Mouse (Mus musculus) CH12.LX (cell line): Measurements from ENCODE around the gene Nomo1. TPM values are rescaled to one million over a fixed set of nuclear protein-coding genes. Genes with fewer than 3 reads are reported as not detected.
A peak's percentile ranks its signal among the peaks of the same experiment; 100 is the strongest.

ENCODE experiments used
- DNase-seq: peaks from one replicate; pipeline ENCODE4 v3.0.0-alpha.2; 2013; ENCODE audit errors: extremely low read depth
- H3K27ac ChIP-seq: 2 replicates; pipeline ENCODE4 v1.5.1; 2012; ENCODE audit warnings: low read depth, mild to moderate bottlenecking, control low read depth, moderate library complexity; ENCODE audit not compliant: insufficient read depth
- H3K27me3 ChIP-seq: replicated peaks from 2 replicates; pipeline ENCODE3; 2012; ENCODE audit warnings: inconsistent platforms
- H3K36me3 ChIP-seq, 2 experiments: replicated peaks in 1 of 2; 2 replicates each; pipeline versions ENCODE3 to v1.6.1; 2012; ENCODE audit warnings: inconsistent platforms in 1 of 2, low read length in 1 of 2, mild to moderate bottlenecking in 1 of 2, mixed read lengths in 1 of 2, moderate library complexity in 1 of 2; ENCODE audit not compliant: control insufficient read depth in 1 of 2, insufficient read depth in 1 of 2
- H3K4me1 ChIP-seq, 2 experiments: 2 replicates each; pipeline ENCODE4 v1.6.1; 2012; ENCODE audit warnings: inconsistent platforms in 1 of 2, moderate library complexity in 1 of 2; ENCODE audit not compliant: insufficient read depth in 2 of 2, control insufficient read depth in 1 of 2
- H3K4me2 ChIP-seq: 2 replicates; pipeline ENCODE4 v1.6.1; 2012; ENCODE audit warnings: low read depth, mild to moderate bottlenecking, control low read depth; ENCODE audit not compliant: poor library complexity, insufficient read depth, severe bottlenecking
- H3K4me3 ChIP-seq, 3 experiments: fragments of 150-350 bp in 1 of 3; sonication (generic) in 1 of 3; replicated peaks in 1 of 3; 2 replicates each; pipeline versions ENCODE3 to v1.5.1; 2011 to 2012; ENCODE audit warnings: low read depth in 2 of 3, low read length in 2 of 3, mild to moderate bottlenecking in 2 of 3, moderate library complexity in 2 of 3, control low read depth in 1 of 3, improper control_type of control experiment in 1 of 3, inconsistent platforms in 1 of 3, mixed read lengths in 1 of 3; ENCODE audit not compliant: poor library complexity in 1 of 3
- H3K79me2 ChIP-seq: replicated peaks from 2 replicates; pipeline ENCODE4 v1.6.1; 2012; ENCODE audit warnings: mild to moderate bottlenecking, moderate library complexity; ENCODE audit not compliant: control insufficient read depth, poor library complexity, insufficient read depth, severe bottlenecking; ENCODE audit errors: extremely low read depth
- H3K9ac ChIP-seq: 2 replicates; pipeline ENCODE4 v1.6.1; 2012; ENCODE audit warnings: low read depth, mild to moderate bottlenecking, control low read depth, moderate library complexity; ENCODE audit not compliant: insufficient read depth
- H3K9me3 ChIP-seq: replicated peaks from 2 replicates; pipeline ENCODE3; 2012; ENCODE audit warnings: low read length, inconsistent platforms, mixed read lengths
- BHLHE40 ChIP-seq: IDR thresholded peaks from 2 replicates; pipeline ENCODE4 v1.6.1; 2011; ENCODE audit warnings: mild to moderate bottlenecking, low read depth, low read length, improper control_type of control experiment
- CHD1 ChIP-seq: IDR thresholded peaks from 2 replicates; pipeline ENCODE4 v1.6.1; 2012; ENCODE audit warnings: low read depth, low read length, improper control_type of control experiment, inconsistent platforms
- CHD2 ChIP-seq: IDR thresholded peaks from 2 replicates; pipeline ENCODE4 v1.6.1; 2011; ENCODE audit warnings: low read length, improper control_type of control experiment
- CTCF ChIP-seq, 2 experiments: IDR thresholded peaks in 1 of 2; conservative IDR thresholded peaks in 1 of 2; 2 replicates each; pipeline ENCODE4 v1.5.1; 2011 to 2012; ENCODE audit warnings: low read depth in 2 of 2, low read length in 2 of 2, improper control_type of control experiment in 1 of 2, inconsistent platforms in 1 of 2, mild to moderate bottlenecking in 1 of 2, moderate library complexity in 1 of 2
- E2F4 ChIP-seq: IDR thresholded peaks from 2 replicates; pipeline ENCODE4 v1.6.1; 2011; ENCODE audit warnings: low read depth, low read length, improper control_type of control experiment; ENCODE audit not compliant: insufficient replicate concordance
- ELF1 ChIP-seq: IDR thresholded peaks from 2 replicates; pipeline ENCODE4 v1.6.1; 2014; ENCODE audit warnings: low read depth, mild to moderate bottlenecking, inconsistent platforms, low read length, improper control_type of control experiment
- EP300 ChIP-seq: IDR thresholded peaks from 2 replicates; pipeline ENCODE4 v1.6.1; 2011; ENCODE audit warnings: low read length, improper control_type of control experiment
- ETS1 ChIP-seq: conservative IDR thresholded peaks from 2 replicates; pipeline ENCODE4 v1.6.1; 2012; ENCODE audit warnings: low read depth, mild to moderate bottlenecking, inconsistent platforms, low read length, improper control_type of control experiment, moderate library complexity
- GABPA ChIP-seq: IDR thresholded peaks from 2 replicates; pipeline ENCODE4 v1.6.1; 2012; ENCODE audit warnings: low read depth, low read length, improper control_type of control experiment, inconsistent platforms; ENCODE audit not compliant: insufficient replicate concordance
- HCFC1 ChIP-seq: IDR thresholded peaks from 2 replicates; pipeline ENCODE4 v1.6.1; 2012; ENCODE audit warnings: low read depth, mild to moderate bottlenecking, inconsistent platforms, low read length, improper control_type of control experiment
- IRF4 ChIP-seq: IDR thresholded peaks from 2 replicates; pipeline ENCODE4 v1.6.1; 2014; ENCODE audit warnings: low read depth, mild to moderate bottlenecking, inconsistent platforms, low read length, improper control_type of control experiment
- JUN ChIP-seq: IDR thresholded peaks from 2 replicates; pipeline ENCODE4 v1.6.1; 2011; ENCODE audit warnings: low read depth, mild to moderate bottlenecking, low read length, improper control_type of control experiment, moderate library complexity; ENCODE audit not compliant: insufficient read depth
- KAT2A ChIP-seq: IDR thresholded peaks from 2 replicates; pipeline ENCODE4 v1.6.1; 2012; ENCODE audit warnings: low read length, improper control_type of control experiment, inconsistent platforms; ENCODE audit not compliant: insufficient replicate concordance
- MAFK ChIP-seq: IDR thresholded peaks from 2 replicates; pipeline ENCODE4 v1.6.1; 2011; ENCODE audit warnings: low read length, improper control_type of control experiment; ENCODE audit not compliant: insufficient replicate concordance
- MAX ChIP-seq: IDR thresholded peaks from 2 replicates; pipeline ENCODE4 v1.6.1; 2011; ENCODE audit warnings: low read length, improper control_type of control experiment
- MAZ ChIP-seq: IDR thresholded peaks from 2 replicates; pipeline ENCODE4 v1.6.1; 2012; ENCODE audit warnings: low read depth, mild to moderate bottlenecking, inconsistent platforms, low read length, improper control_type of control experiment, moderate library complexity
- MEF2A ChIP-seq: IDR thresholded peaks from 2 replicates; pipeline ENCODE4 v1.6.1; 2014; ENCODE audit warnings: low read depth, mild to moderate bottlenecking, inconsistent platforms, low read length, improper control_type of control experiment, borderline replicate concordance
- MXI1 ChIP-seq: IDR thresholded peaks from 2 replicates; pipeline ENCODE4 v1.6.1; 2011; ENCODE audit warnings: mild to moderate bottlenecking, low read depth, low read length, improper control_type of control experiment
- MYC ChIP-seq: IDR thresholded peaks from 2 replicates; pipeline ENCODE4 v1.6.1; 2011; ENCODE audit warnings: low read depth, mild to moderate bottlenecking, improper control_type of control experiment, low read length
- NELFE ChIP-seq: IDR thresholded peaks from 2 replicates; pipeline ENCODE4 v1.6.1; 2011; ENCODE audit warnings: low read depth, low read length, improper control_type of control experiment
- NRF1 ChIP-seq: IDR thresholded peaks from 2 replicates; pipeline ENCODE4 v1.6.1; 2014; ENCODE audit warnings: low read depth, mild to moderate bottlenecking, inconsistent platforms, low read length, improper control_type of control experiment, moderate library complexity
- PAX5 ChIP-seq: IDR thresholded peaks from 2 replicates; pipeline ENCODE4 v1.6.1; 2012; ENCODE audit warnings: low read length, inconsistent platforms, mixed read lengths
- POLR2A ChIP-seq: IDR thresholded peaks from 2 replicates; pipeline ENCODE4 v1.6.1; 2011; ENCODE audit warnings: low read depth, mild to moderate bottlenecking, improper control_type of control experiment, low read length
- RAD21 ChIP-seq: IDR thresholded peaks from 2 replicates; pipeline ENCODE4 v1.6.1; 2011; ENCODE audit warnings: low read depth, mild to moderate bottlenecking, low read length, improper control_type of control experiment, moderate library complexity
- RCOR1 ChIP-seq: conservative IDR thresholded peaks from 2 replicates; pipeline ENCODE4 v1.6.1; 2012; ENCODE audit warnings: low read depth, mild to moderate bottlenecking, inconsistent platforms, low read length, improper control_type of control experiment
- SIN3A ChIP-seq: IDR thresholded peaks from 2 replicates; pipeline ENCODE4 v1.6.1; 2012; ENCODE audit warnings: low read length, improper control_type of control experiment, inconsistent platforms
- SMC3 ChIP-seq: IDR thresholded peaks from 2 replicates; pipeline ENCODE4 v1.6.1; 2011; ENCODE audit warnings: low read depth, low read length, improper control_type of control experiment
- TBP ChIP-seq: conservative IDR thresholded peaks from 2 replicates; pipeline ENCODE4 v1.6.1; 2011; ENCODE audit warnings: low read depth, low read length, improper control_type of control experiment
- TCF12 ChIP-seq: IDR thresholded peaks from 2 replicates; pipeline ENCODE4 v1.6.1; 2014; ENCODE audit warnings: low read depth, mild to moderate bottlenecking, inconsistent platforms, low read length, improper control_type of control experiment
- UBTF ChIP-seq: IDR thresholded peaks from 2 replicates; pipeline ENCODE4 v1.6.1; 2012; ENCODE audit warnings: low read depth, mild to moderate bottlenecking, inconsistent platforms, low read length, improper control_type of control experiment, moderate library complexity
- USF1 ChIP-seq: IDR thresholded peaks from 2 replicates; pipeline ENCODE4 v1.6.1; 2014; ENCODE audit warnings: low read depth, mild to moderate bottlenecking, inconsistent platforms, low read length, improper control_type of control experiment
- USF2 ChIP-seq: conservative IDR thresholded peaks from 2 replicates; pipeline ENCODE4 v1.6.1; 2011; ENCODE audit warnings: low read depth, low read length, improper control_type of control experiment
- ZKSCAN1 ChIP-seq: IDR thresholded peaks from 2 replicates; pipeline ENCODE4 v1.6.1; 2012; ENCODE audit warnings: low read depth, inconsistent platforms, low read length, improper control_type of control experiment, borderline replicate concordance
- ZMIZ1 ChIP-seq: IDR thresholded peaks from 2 replicates; pipeline ENCODE4 v1.6.1; 2012; ENCODE audit warnings: low read depth, mild to moderate bottlenecking, inconsistent platforms, low read length, improper control_type of control experiment
- ZNF384 ChIP-seq: IDR thresholded peaks from 2 replicates; pipeline ENCODE4 v1.6.1; 2012; ENCODE audit warnings: low read depth, low read length, improper control_type of control experiment, inconsistent platforms
- dilution Hi-C: fragments of 300-500 bp; cut with MboI; formaldehyde crosslinking; loops from 2 replicates; pipeline ENCODE4 v1.14.3; 2020; ENCODE audit warnings: low sequenced_read_pairs; ENCODE audit not compliant: extremely low pct_unique_long_range_greater_than_20kb, extremely low pct_ligation_motif_present
- in situ Hi-C: fragments of 300-500 bp; cut with MboI; formaldehyde crosslinking; loops from 3 replicates; pipeline ENCODE4 v1.14.3; 2019; ENCODE audit warnings: low sequenced_read_pairs, low pct_ligation_motif_present, low pct_unique_long_range_greater_than_20kb, mixed read lengths
- polyA plus RNA-seq: library from polyadenylated mRNA; unstranded; fragments of >175 nt; gene quantifications from 2 replicates; pipeline ENCODE4 v1.2.1, GENCODE M21; 2012; ENCODE audit warnings: low read depth; ENCODE audit not compliant: insufficient read length
- total RNA-seq, 2 experiments: library from RNA; depleted of rRNA; stranded (reverse); fragments of 300-350 nt in 1 of 2; fragments of >200 nt in 1 of 2; gene quantifications; 2 replicates each; pipeline ENCODE4 v1.2.3; 2012 to 2014

Nomo1 gene
- total RNA-seq (2012; rRNA removed) = 89.6 and 102 TPM in 2 replicates
- total RNA-seq (2014; rRNA removed) = 41.9 and 43.4 TPM in 2 replicates
- 97.8 and 103 TPM in 2 replicates for polyA plus RNA-seq

DNA sequence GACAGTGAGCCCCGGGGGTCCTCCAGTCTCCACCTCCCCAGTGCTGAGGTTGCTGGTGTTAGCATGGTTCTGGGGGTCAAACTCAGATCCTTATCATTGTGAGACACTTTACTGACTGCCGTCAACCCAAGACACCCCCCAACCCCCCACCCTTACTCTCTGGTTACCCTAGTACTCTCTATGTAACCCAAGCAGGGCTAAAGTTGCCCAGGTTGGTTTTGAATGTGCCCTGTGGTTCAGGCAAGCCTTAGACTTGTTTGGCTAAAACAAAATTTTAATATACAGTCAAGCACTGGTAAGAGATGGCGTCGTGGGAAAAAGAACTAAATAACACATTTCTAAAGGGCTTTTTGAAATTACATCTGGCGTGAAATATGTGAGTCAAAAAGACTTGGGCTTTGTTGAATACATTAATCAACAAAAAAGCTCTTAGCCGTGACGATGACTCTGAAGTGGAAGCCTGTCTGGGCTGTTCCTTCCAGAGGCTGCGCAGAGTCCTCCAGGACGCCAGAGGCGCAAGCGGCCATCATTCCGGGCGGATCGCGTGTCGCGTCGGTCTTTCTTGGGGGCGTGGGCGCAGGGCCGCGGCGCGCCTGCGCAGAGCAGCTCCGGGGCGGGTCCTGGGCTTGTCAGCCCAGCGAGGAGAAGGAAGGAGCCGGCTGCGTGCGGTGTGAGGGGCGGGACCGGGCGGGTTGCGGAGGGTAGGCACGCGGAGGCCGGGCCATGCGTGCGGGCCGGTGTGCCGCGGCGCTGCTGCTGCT lies at the start of gene Nomo1:
Gene Nomo1 (plus strand): TSS at position 590 of the 761 bp plus-strand sequence.
- Histone ChIP-seq H3K27me3 (no peaks in the 10 kb centered on the region), H3K27ac (peak within 1 kb of the TSS; percentile 23; the same call in 1 of the 2 replicates), H3K9me3 (no peaks in the 10 kb centered on the region), H3K79me2 (peaks cover 24% of the 10 kb centered on the region), H3K36me3 (peaks cover 4 to 28% of the 10 kb centered on the region in 2 experiments), H3K9ac (peak within 1 kb of the TSS; percentile 85), H3K4me3 (peak within 1 kb of the TSS; percentile 98 to 99 (median 99)), H3K4me2 (peak within 1 kb of the TSS; percentile 99), H3K4me1 (peaks cover 23 to 61% of the 10 kb centered on the region in 2 experiments)
- TF ChIP-seq POLR2A = peak; percentile 93
- TF ChIP-seq MAZ = no peak
- TF ChIP-seq MYC = peak; percentile 74; the same call in 1 of the 2 replicates
- TF ChIP-seq GABPA = peak; percentile 93
- TF ChIP-seq ELF1 = peak; percentile 70
- peak; percentile 34; the same call in 1 of the 2 replicates for TF ChIP-seq MEF2A
- TF ChIP-seq NRF1 = peak; percentile 95
- peak; percentile 83; the same call in 1 of the 2 replicates for TF ChIP-seq TCF12
- TF ChIP-seq KAT2A = peak; percentile 45; the same call in 1 of the 2 replicates
- TF ChIP-seq CTCF (conservative IDR thresholded peaks at IDR 0.05 in 1 of 2, IDR thresholded peaks at IDR 0.05 in 1 of 2; ENCODE audit: low read depth in 2 of 2, low read length in 2 of 2) = peak; percentile 29 to 83
- TF ChIP-seq MAX = peak; percentile 69
- peak; percentile 94 for TF ChIP-seq MXI1
- no peak for TF ChIP-seq TBP
- peak; percentile 43; the same call in 1 of the 2 replicates for TF ChIP-seq BHLHE40
- TF ChIP-seq ETS1 = no peak
- TF ChIP-seq CHD1 = no peak
- TF ChIP-seq ZKSCAN1 = no peak
- TF ChIP-seq E2F4 = no peak
- no peak for TF ChIP-seq MAFK
- no peak for TF ChIP-seq USF2
- TF ChIP-seq ZNF384 = no peak
- no peak for TF ChIP-seq CHD2
- no peak for TF ChIP-seq EP300
- no peak for TF ChIP-seq SMC3
- no peak for TF ChIP-seq USF1
- peak; percentile 85 for TF ChIP-seq HCFC1
- no peak for TF ChIP-seq PAX5
- no peak for TF ChIP-seq RCOR1
- no peak for TF ChIP-seq JUN
- no peak for TF ChIP-seq RAD21
- 0 out of 2 replicates have a peak, but pooled peaks have one; percentile 58 for TF ChIP-seq UBTF
- peak; percentile 30; the same call in 1 of the 2 replicates for TF ChIP-seq IRF4
- TF ChIP-seq SIN3A = no peak; the same call in 1 of the 2 replicates
- TF ChIP-seq NELFE = peak; percentile 95
- 0 out of 2 replicates have a peak, but pooled peaks have one; percentile 61 for TF ChIP-seq ZMIZ1
- DNase-seq = peak; percentile 94
- dilution Hi-C loops (no loop called here), in situ Hi-C loops (no loop called here)
